28 mouse cellular contexts compared by ENCODE assay signal in the genomic region with DNA sequence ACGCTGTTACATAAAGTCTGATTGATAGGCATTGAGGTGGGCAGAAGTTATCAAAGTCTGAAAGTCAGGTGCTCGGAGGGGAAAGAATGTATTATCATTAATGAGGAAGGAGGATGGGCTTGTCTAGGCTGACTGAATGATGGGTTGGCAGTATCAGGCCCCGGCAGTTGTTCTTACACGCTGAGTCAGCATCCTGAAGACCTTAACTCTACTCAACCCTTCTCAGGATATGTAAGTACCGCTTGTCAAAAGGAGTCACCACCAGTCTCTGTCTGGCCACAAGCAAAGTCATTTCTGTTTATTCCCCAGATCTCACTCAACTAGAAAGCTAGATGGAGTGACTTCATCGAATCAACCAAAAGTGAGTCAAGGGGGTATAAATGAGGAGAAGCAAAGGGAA.
"Had no signal": no experiment of that assay in that cellular context is flagged by ENCODE, and none has a peak within 500 bp of the region (broad histone marks: within the 10 kb centered on the region; RNA-seq: fewer than 3 reads in every experiment).

No protein-coding gene starts in this region.

- H3K4me1 ChIP-seq: hindbrain, embryonic 13.5 days; hindbrain, embryonic 15.5 days; intestine, embryonic 15.5 days; kidney, embryonic 15.5 days had no signal

- H3K9ac ChIP-seq: heart, embryonic 12.5 days; heart, embryonic 13.5 days; heart, embryonic 15.5 days; hindbrain, embryonic 12.5 days; hindbrain, embryonic 13.5 days; hindbrain, embryonic 14.5 days; hindbrain, embryonic 15.5 days; intestine, embryonic 15.5 days; kidney, embryonic 15.5 days had no signal

- H3K27ac ChIP-seq: heart, embryonic 13.5 days; heart, embryonic 15.5 days; hindbrain, embryonic 10.5 days; hindbrain, embryonic 12.5 days; hindbrain, embryonic 13.5 days; hindbrain, embryonic 14.5 days; hindbrain, embryonic 15.5 days; hindbrain, postnatal 0 days; intestine, embryonic 15.5 days; kidney, embryonic 15.5 days; kidney, postnatal 0 days; layer of hippocampus, adult 2 months; left cerebral cortex, adult 2 months had no signal

- H3K36me3 ChIP-seq: heart, embryonic 12.5 days; heart, embryonic 13.5 days; heart, embryonic 15.5 days; hindbrain, embryonic 10.5 days; hindbrain, embryonic 12.5 days; hindbrain, embryonic 13.5 days; hindbrain, embryonic 15.5 days; intestine, embryonic 15.5 days; kidney, embryonic 15.5 days had no signal

- H3K4me3 ChIP-seq: heart, embryonic 12.5 days; heart, embryonic 13.5 days; heart, embryonic 15.5 days; hindbrain, embryonic 10.5 days; hindbrain, embryonic 12.5 days; hindbrain, embryonic 13.5 days; hindbrain, embryonic 15.5 days; intestine, embryonic 15.5 days; kidney, embryonic 15.5 days; layer of hippocampus, adult 2 months; left cerebral cortex, adult 2 months had no signal

- H3K27me3 ChIP-seq: heart, embryonic 12.5 days; heart, embryonic 13.5 days; heart, embryonic 15.5 days; hindbrain, embryonic 12.5 days; hindbrain, embryonic 13.5 days; hindbrain, embryonic 15.5 days; intestine, embryonic 15.5 days; kidney, embryonic 15.5 days had no signal

- DNase-seq: heart, postnatal 14 days; heart, postnatal 36 days; heart, postnatal 4 days; kidney, adult 11 months; kidney, adult 18-20 months; kidney, adult 2 months; kidney, adult 8-10 months; kidney, adult 9 months; kidney, postnatal 14 days; kidney, postnatal 25 days; kidney, postnatal 4 days; layer of hippocampus, adult 9-11 months; layer of hippocampus, postnatal 36 days had no signal

- H3K4me2 ChIP-seq: heart, embryonic 11.5 days; heart, embryonic 12.5 days; heart, embryonic 13.5 days; heart, embryonic 15.5 days; hindbrain, embryonic 12.5 days; hindbrain, embryonic 13.5 days; hindbrain, embryonic 14.5 days; hindbrain, embryonic 15.5 days; intestine, embryonic 15.5 days; kidney, embryonic 15.5 days had no signal

- H3K9me3 ChIP-seq: heart, embryonic 12.5 days; heart, embryonic 15.5 days; hindbrain, embryonic 10.5 days; hindbrain, embryonic 12.5 days; hindbrain, embryonic 13.5 days; hindbrain, embryonic 15.5 days; intestine, embryonic 15.5 days; kidney, embryonic 15.5 days had no signal
